ENCODE assay signal across 18 mouse cellular contexts in the genomic region with DNA sequence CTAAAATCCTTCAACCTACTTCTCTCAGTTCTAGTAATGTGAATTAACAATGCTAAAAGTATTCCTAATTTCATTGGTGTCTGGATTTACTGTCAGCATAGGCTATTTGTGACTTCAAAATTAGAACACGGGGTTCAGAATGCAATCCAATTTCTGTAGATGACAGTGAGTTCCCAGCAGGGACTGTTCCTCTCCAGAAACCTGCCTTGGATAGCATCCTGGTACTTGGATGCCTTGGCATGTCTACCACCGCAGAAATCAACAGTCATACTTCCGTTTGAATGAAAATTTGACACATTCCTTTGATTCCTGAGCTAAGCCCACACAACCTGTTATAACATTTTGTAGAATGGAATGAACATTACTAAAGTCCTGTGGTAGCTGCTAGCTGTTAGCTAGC.
A peak's percentile ranks its signal among the peaks of the same experiment; 100 is the strongest.
DNase-seq lines count a peak whose midpoint lies in the region; ATAC-seq lines count a peak whose summit lies in the region.
"Had no signal": no experiment of that assay in that cellular context is flagged by ENCODE, and none has a peak within 500 bp of the region (broad histone marks: within the 10 kb centered on the region; RNA-seq: fewer than 3 reads in every experiment).

No protein-coding gene starts in this region.

- no peak for DNase-seq in cerebellum, postnatal 4 days (ENCODE audit: low spot score in 2 of 2)
- DNase-seq in right cerebral cortex, adult 18-20 months = peak; percentile 21
- no peak for DNase-seq in right cerebral cortex, postnatal 25 days
- DNase-seq in cerebellum, adult 9-11 months = peak; percentile 87
- DNase-seq in telencephalon, adult 2 months (ENCODE audit: low read depth, low spot score) = peak; percentile 35
- DNase-seq in kidney, adult 9 months = no peak
- DNase-seq in heart, postnatal 36 days = no peak
- DNase-seq: adrenal gland, postnatal 10 days; gastrocnemius, adult 2 months; heart, postnatal 14 days; kidney, adult 2 months; liver; lung, adult 2 months; lung, postnatal 14 days had no signal

- peak; percentile 96 for ATAC-seq in cerebellum, adult (ENCODE audit: insufficient number of reproducible peaks, low FRiP score, low TSS enrichment)
- ATAC-seq: forebrain, embryonic 13.5 days; hindbrain, postnatal 0 days; intestine, embryonic 15.5 days had no signal

- intact Hi-C loops in heart, postnatal 36 days (cut with DNase I) = no loop called here

Comparison
In these comparisons a context has a peak if more than half of its experiments do, and no peak if none do; other contexts are left out.
1. DNase-seq: peak in right cerebral cortex, adult 18-20 months (single experiment), cerebellum, adult 9-11 months (single experiment) and telencephalon, adult 2 months (single experiment); none in cerebellum, postnatal 4 days (0 of 2), right cerebral cortex, postnatal 25 days (single experiment), kidney, adult 9 months (single experiment) and heart, postnatal 36 days (0 of 2).